Mouse (Mus musculus): ENCODE data around the gene Tmem144. TPM values are rescaled to one million over a fixed set of nuclear protein-coding genes. Genes with fewer than 3 reads are reported as not detected.

Gene Tmem144
- polyA plus RNA-seq (2017; shearing (Covaris generic)), result 0.38 TPM

DNA sequence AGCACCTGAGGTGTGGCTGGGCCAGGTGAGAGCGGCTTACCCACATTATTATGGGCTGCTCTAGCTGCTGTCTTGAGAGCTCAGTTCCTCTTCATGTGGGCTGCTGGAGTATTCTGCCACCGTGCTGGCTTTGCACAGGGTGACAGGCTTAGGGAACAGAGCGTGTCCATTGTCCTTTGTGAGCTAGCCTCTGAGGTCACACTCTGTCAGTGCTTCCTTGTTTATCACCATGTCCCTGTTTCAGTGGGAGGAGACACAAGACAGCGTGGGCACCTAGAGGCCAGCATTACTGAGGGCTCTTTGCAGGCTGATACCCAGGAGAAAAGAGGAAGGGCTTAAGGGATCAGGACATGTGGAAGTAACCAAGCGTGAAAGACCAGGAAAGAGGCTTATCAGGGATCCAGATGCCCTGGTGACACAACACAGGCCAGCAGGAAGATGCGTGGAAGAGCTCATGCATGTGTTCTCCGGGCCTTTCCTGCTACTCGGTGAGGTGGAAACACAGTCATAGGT is at the start of gene Tmem144:
Tmem144 (minus strand) TSS at position 120 of the 513 bp plus-strand sequence.

DNA sequence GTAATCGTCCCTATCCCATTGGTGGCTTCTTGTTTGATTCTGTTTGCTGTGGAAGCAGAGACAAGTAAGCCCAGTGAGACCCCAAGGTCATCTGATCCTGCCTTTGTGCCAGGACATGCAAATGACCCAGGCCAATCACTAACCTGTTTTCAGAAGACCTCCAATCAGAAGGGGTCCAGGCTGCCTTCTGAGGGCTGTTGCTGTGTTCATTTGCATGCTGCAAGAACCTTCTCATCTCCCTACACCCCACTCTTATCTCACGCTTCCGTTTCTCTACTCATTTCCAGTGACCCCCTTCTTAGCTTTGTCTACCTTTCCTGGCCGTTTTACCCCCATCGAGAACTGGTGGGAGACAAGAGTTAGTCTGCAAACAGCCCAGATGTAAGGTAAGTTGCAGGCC is 31.7 kb upstream of the Tmem144 start, which contains the start of gene Fam198b:
Fam198b (plus strand) TSS at position 229 of the 400 bp plus-strand sequence.

Other genes starting within 250 kb of the Tmem144 start
- gene 4930579G24Rik, start 223.7 kb downstream of the Tmem144 start, polyA plus RNA-seq (2017; shearing (Covaris generic)), result 8.2 TPM
- gene Etfdh, start 223.3 kb downstream of the Tmem144 start, polyA plus RNA-seq (2017; shearing (Covaris generic)), result 42.4 TPM
- gene Rxfp1, start 114.9 kb downstream of the Tmem144 start, polyA plus RNA-seq (2017; shearing (Covaris generic)), result 0.06 TPM
- gene Fam198b, start 31.8 kb upstream of the Tmem144 start, polyA plus RNA-seq (2017; shearing (Covaris generic)), result 0.07 TPM

Data from CD4-positive, CD25-positive, alpha-beta regulatory T cell (primary cell).